Mouse (Mus musculus): ENCODE results near the gene Naa25. TPM values are rescaled to one million over a fixed set of nuclear protein-coding genes. Genes with fewer than 3 reads are reported as not detected.

Gene Naa25
- polyA plus RNA-seq, 1 experiment, result 14.0 TPM

- Histone ChIP-seq H3K27ac (ENCODE audit: insufficient read depth, low read depth, low read length) (no peak overlapping the region), H3K4me1 (ENCODE audit: control insufficient read depth, insufficient read depth, low read length) (peaks cover 9% of the 10 kb centered on the region), H3K4me3 (ENCODE audit: insufficient read depth, low read length) (no peak overlapping the region)
- no peak; the same call in 1 of the 2 replicates for TF ChIP-seq CTCF (IDR thresholded peaks at IDR 0.05; ENCODE audit: low read depth, low read length)
Measured at GRCm38 (mm10) chr5:121392667-121393380, 4.9 kb upstream of the Naa25 start.

DNA sequence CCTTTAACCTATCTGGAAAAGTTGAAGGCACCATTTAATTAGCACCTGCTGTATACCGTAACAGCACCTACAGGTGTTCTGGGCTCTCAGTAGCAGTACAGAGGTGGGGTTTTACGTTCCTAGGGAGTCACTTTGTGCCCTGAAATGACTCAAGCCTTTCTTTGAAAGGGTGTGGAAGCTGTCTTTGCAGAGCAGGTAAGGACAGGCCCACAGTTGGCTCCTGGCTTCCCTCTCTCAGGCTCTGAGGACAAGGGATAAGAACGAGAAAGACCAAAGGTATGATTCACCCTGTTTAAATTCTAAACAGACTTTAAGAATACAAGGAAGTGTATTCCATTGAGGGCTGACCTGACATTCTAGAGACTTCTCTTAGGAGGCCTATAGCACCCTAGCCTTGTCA lies 4.3 kb upstream of the Naa25 start:
- Histone ChIP-seq H3K4me3 (ENCODE audit: insufficient read depth, low read length) (no peak overlapping the region), H3K4me1 (ENCODE audit: control insufficient read depth, insufficient read depth, low read length) (peaks cover 6% of the 10 kb centered on the region; the same call in 1 of the 2 replicates), H3K27ac (ENCODE audit: insufficient read depth, low read depth, low read length) (no peak overlapping the region)
- TF ChIP-seq POLR2A (IDR thresholded peaks at IDR 0.05; ENCODE audit: borderline replicate concordance, low read depth, low read length), result no peak
- TF ChIP-seq CTCF (IDR thresholded peaks at IDR 0.05; ENCODE audit: low read depth, low read length), result no peak

GRCm38 (mm10) chr5:121395621-121396020 lies 2.1 kb upstream of the Naa25 start:
- TF ChIP-seq POLR2A (IDR thresholded peaks at IDR 0.05; ENCODE audit: borderline replicate concordance, low read depth, low read length) (no peak), CTCF (IDR thresholded peaks at IDR 0.05; ENCODE audit: low read depth, low read length) (no peak)
- H3K27ac ChIP-seq (ENCODE audit: insufficient read depth, low read depth, low read length), result no peak overlapping the region
- peaks cover 15% of the 10 kb centered on the region for H3K4me1 ChIP-seq (ENCODE audit: control insufficient read depth, insufficient read depth, low read length)
- no peak overlapping the region for H3K4me3 ChIP-seq (ENCODE audit: insufficient read depth, low read length)

DNA sequence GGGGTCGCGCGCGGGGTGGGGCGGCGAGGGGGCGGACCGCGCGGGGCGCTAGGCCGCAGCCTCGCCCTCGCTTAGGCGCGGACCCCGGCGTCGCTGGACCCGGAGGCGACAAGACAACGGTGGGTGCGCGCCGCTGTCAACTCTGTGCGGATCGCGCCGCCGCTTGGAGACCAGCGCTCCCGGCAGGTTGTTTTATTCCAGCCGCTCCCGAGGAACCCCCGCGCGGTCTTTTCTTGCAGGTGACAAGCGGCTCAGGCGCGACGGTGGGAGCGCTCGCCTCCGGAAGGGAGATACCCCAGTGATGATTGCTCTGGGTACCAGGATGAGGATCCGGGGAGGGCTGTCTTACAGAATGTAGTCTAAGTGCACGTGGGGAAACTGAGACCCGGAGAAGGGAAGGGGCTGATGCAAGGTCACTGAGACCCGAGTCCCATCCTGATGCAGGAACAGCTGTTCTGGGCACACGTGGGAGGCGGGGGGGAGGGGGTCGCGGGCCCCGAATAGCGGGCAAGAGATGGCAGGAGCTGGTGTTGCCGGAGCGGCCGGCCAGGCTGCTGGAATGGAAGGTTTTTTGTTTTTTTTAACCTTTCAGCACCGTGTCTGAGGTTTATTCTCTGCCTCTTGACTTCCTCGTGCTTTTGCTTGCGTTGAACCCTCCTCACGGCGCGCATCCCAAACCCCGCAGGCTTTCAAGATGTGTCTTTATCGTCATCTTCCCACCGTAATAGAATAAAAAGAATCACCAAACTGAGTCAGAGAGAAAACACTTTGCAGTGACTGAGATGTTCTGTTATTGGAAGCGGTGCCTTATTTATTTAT lies 619 bp downstream of the Naa25 start:
- Histone ChIP-seq H3K4me3 (ENCODE audit: insufficient read depth, low read length) (peak overlapping the region; percentile 96), H3K4me1 (ENCODE audit: control insufficient read depth, insufficient read depth, low read length) (peaks cover 19% of the 10 kb centered on the region), H3K27ac (ENCODE audit: insufficient read depth, low read depth, low read length) (peak overlapping the region; percentile 42)

DNA sequence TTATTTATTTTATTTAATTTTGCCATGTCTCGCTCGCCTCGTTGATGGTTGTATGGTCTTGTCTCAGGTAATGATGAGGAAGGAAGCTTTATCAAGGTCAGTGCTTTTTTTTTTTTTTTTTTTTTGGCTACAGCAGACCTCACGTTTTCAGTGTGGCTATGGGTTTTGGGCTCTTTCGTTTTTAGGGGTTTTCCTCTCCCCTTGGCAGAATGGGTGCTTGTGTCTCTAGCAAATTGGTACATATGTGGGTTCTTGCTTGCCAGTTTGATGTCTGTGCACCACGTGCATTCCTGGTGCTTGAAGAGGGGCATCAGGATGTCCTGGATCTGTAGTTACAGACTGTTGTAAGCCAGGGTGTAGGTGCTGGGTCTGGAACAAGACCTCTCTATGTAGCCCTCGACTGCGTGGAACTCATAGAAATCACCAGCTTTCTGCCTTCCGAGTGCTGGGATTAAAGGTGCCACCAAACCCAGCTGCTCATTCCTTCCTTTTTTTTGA lies 1.3 kb downstream of the Naa25 start:
- Histone ChIP-seq H3K4me3 (ENCODE audit: insufficient read depth, low read length) (peak overlapping the region; percentile 96), H3K27ac (ENCODE audit: insufficient read depth, low read depth, low read length) (peak overlapping the region; percentile 26), H3K4me1 (ENCODE audit: control insufficient read depth, insufficient read depth, low read length) (peaks cover 19% of the 10 kb centered on the region)
- TF ChIP-seq CTCF (IDR thresholded peaks at IDR 0.05; ENCODE audit: low read depth, low read length), result no peak
- no peak for TF ChIP-seq POLR2A (IDR thresholded peaks at IDR 0.05; ENCODE audit: borderline replicate concordance, low read depth, low read length)

More for the DNA sequence above, 619 bp downstream of the Naa25 start:
- TF ChIP-seq CTCF (IDR thresholded peaks at IDR 0.05; ENCODE audit: low read depth, low read length), result no peak
- no peak for TF ChIP-seq POLR2A (IDR thresholded peaks at IDR 0.05; ENCODE audit: borderline replicate concordance, low read depth, low read length)

DNA sequence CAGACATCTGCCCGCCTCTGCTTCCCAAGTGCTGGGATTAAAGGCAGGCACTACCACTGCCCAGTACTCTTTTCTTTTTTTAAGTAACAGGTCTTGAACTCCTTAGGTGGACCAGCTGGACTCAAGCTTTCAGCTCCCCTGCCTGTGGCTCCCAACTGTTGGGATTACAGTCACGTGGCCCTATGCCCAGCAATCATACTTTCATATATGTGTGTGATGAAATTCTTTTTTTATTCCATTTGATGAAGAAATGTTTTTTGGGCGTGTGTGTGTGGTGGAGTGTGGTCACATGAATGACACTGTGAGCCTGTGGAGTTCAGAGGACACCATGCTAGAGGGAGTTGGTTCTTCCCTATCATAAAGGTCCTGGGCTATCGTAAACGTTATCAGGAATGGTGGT lies 1.8 kb downstream of the Naa25 start:
- TF ChIP-seq CTCF (IDR thresholded peaks at IDR 0.05; ENCODE audit: low read depth, low read length), result no peak
- TF ChIP-seq POLR2A (IDR thresholded peaks at IDR 0.05; ENCODE audit: borderline replicate concordance, low read depth, low read length), result no peak
- peak overlapping the region; percentile 96 for H3K4me3 ChIP-seq (ENCODE audit: insufficient read depth, low read length)
- peak overlapping the region; percentile 26 for H3K27ac ChIP-seq (ENCODE audit: insufficient read depth, low read depth, low read length)
- peaks cover 19% of the 10 kb centered on the region for H3K4me1 ChIP-seq (ENCODE audit: control insufficient read depth, insufficient read depth, low read length)

GRCm38 (mm10) chr5:121400064-121400463 lies 2.3 kb downstream of the Naa25 start:
- Histone ChIP-seq H3K4me3 (ENCODE audit: insufficient read depth, low read length) (peak overlapping the region; percentile 96), H3K4me1 (ENCODE audit: control insufficient read depth, insufficient read depth, low read length) (peaks cover 19% of the 10 kb centered on the region), H3K27ac (ENCODE audit: insufficient read depth, low read depth, low read length) (peak overlapping the region; percentile 26)
- TF ChIP-seq CTCF (IDR thresholded peaks at IDR 0.05; ENCODE audit: low read depth, low read length) (no peak), POLR2A (IDR thresholded peaks at IDR 0.05; ENCODE audit: borderline replicate concordance, low read depth, low read length) (no peak)

GRCm38 (mm10) chr5:121400849-121401248 lies 3.1 kb downstream of the Naa25 start:
- no peak overlapping the region for H3K4me3 ChIP-seq (ENCODE audit: insufficient read depth, low read length)
- peaks cover 19% of the 10 kb centered on the region for H3K4me1 ChIP-seq (ENCODE audit: control insufficient read depth, insufficient read depth, low read length)
- H3K27ac ChIP-seq (ENCODE audit: insufficient read depth, low read depth, low read length), result no peak overlapping the region
- TF ChIP-seq CTCF (IDR thresholded peaks at IDR 0.05; ENCODE audit: low read depth, low read length) (no peak), POLR2A (IDR thresholded peaks at IDR 0.05; ENCODE audit: borderline replicate concordance, low read depth, low read length) (no peak)

GRCm38 (mm10) chr5:121407856-121408255 lies 10.1 kb downstream of the Naa25 start:
- H3K27ac ChIP-seq (ENCODE audit: insufficient read depth, low read depth, low read length), result no peak overlapping the region
- TF ChIP-seq CTCF (IDR thresholded peaks at IDR 0.05; ENCODE audit: low read depth, low read length) (no peak), POLR2A (IDR thresholded peaks at IDR 0.05; ENCODE audit: borderline replicate concordance, low read depth, low read length) (no peak)

GRCm38 (mm10) chr5:121410975-121411374 lies 13.2 kb downstream of the Naa25 start:
- Histone ChIP-seq H3K27ac (ENCODE audit: insufficient read depth, low read depth, low read length) (no peak overlapping the region), H3K4me3 (ENCODE audit: insufficient read depth, low read length) (no peak overlapping the region), H3K4me1 (ENCODE audit: control insufficient read depth, insufficient read depth, low read length) (peaks cover 14% of the 10 kb centered on the region)
- TF ChIP-seq CTCF (IDR thresholded peaks at IDR 0.05; ENCODE audit: low read depth, low read length), result no peak
- TF ChIP-seq POLR2A (IDR thresholded peaks at IDR 0.05; ENCODE audit: borderline replicate concordance, low read depth, low read length), result no peak

More at GRCm38 (mm10) chr5:121407856-121408255, 10.1 kb downstream of the Naa25 start:
- no peak overlapping the region for H3K4me3 ChIP-seq (ENCODE audit: insufficient read depth, low read length)
- H3K4me1 ChIP-seq (ENCODE audit: control insufficient read depth, insufficient read depth, low read length), result peaks cover 14% of the 10 kb centered on the region
